Mouse (Mus musculus) myocyte (in vitro differentiated cells): Measurements from ENCODE around the gene Snrpg. TPM values are rescaled to one million over a fixed set of nuclear protein-coding genes. Genes with fewer than 3 reads are reported as not detected.

Experiments
- H3K27me3 ChIP-seq: one replicate; pipeline ENCODE4 v1.6.1; 2011; ENCODE audit not compliant: control insufficient read depth, insufficient read depth, insufficient read length
- H3K36me3 ChIP-seq: one replicate; pipeline ENCODE4 v1.6.1; 2011; ENCODE audit not compliant: control insufficient read depth, insufficient read depth
- H3K4me2 ChIP-seq: one replicate; pipeline ENCODE4 v1.6.1; 2011; ENCODE audit warnings: low read depth, control low read depth
- H3K4me3 ChIP-seq: one replicate; pipeline ENCODE4 v1.5.1; 2011; ENCODE audit warnings: mild to moderate bottlenecking, control low read depth, moderate library complexity
- H3K79me2 ChIP-seq: one replicate; pipeline ENCODE4 v1.6.1; 2011; ENCODE audit not compliant: control insufficient read depth, insufficient read depth
- H3ac ChIP-seq: one replicate; pipeline ENCODE4 v1.6.1; 2011; ENCODE audit not compliant: control insufficient read depth, insufficient read length
- CEBPB ChIP-seq: IDR thresholded peaks from 2 replicates; pipeline ENCODE4 v1.6.1; 2011; ENCODE audit warnings: mild to moderate bottlenecking, moderate library complexity; ENCODE audit not compliant: poor library complexity, insufficient read depth, severe bottlenecking
- E2F4 ChIP-seq: IDR thresholded peaks from one replicate; pipeline ENCODE4 v1.6.1; 2011; ENCODE audit warnings: mild to moderate bottlenecking, control low read depth, moderate library complexity; ENCODE audit not compliant: insufficient read depth
- MAX ChIP-seq: IDR thresholded peaks from one replicate; pipeline ENCODE4 v1.6.1; 2011; ENCODE audit warnings: low read depth, mild to moderate bottlenecking, control low read depth
- MYOD1 ChIP-seq, 3 experiments: IDR thresholded peaks; one replicate each; pipeline ENCODE4 v1.6.1; 2011; ENCODE audit warnings: control low read depth in 2 of 3, low read depth in 2 of 3, mild to moderate bottlenecking in 2 of 3, moderate library complexity in 1 of 3; ENCODE audit not compliant: insufficient read length in 2 of 3, control insufficient read depth in 1 of 3
- MYOG ChIP-seq, 3 experiments: IDR thresholded peaks; one replicate each; pipeline ENCODE4 v1.6.1; 2011; ENCODE audit warnings: control low read depth in 2 of 3, low read depth in 2 of 3, mild to moderate bottlenecking in 2 of 3; ENCODE audit not compliant: insufficient read length in 2 of 3, control insufficient read depth in 1 of 3, insufficient read depth in 1 of 3
- POLR2A ChIP-seq: IDR thresholded peaks from one replicate; pipeline ENCODE4 v1.6.1; 2011; ENCODE audit warnings: low read depth, mild to moderate bottlenecking, control low read depth, moderate library complexity; ENCODE audit not compliant: insufficient read length
- POLR2AphosphoS2 ChIP-seq: IDR thresholded peaks from one replicate; pipeline ENCODE4 v1.6.1; 2011; ENCODE audit warnings: low read depth, control low read depth; ENCODE audit not compliant: insufficient read length
- REST ChIP-seq: IDR thresholded peaks from one replicate; pipeline ENCODE4 v1.6.1; 2011; ENCODE audit warnings: mild to moderate bottlenecking, control low read depth, moderate library complexity; ENCODE audit not compliant: insufficient read depth, insufficient read length
- SRF ChIP-seq: IDR thresholded peaks from one replicate; pipeline ENCODE4 v1.6.1; 2011; ENCODE audit warnings: low read depth; ENCODE audit not compliant: control insufficient read depth, insufficient read length
- TCF12 ChIP-seq: IDR thresholded peaks from one replicate; pipeline ENCODE4 v1.6.1; 2011; ENCODE audit warnings: mild to moderate bottlenecking, control low read depth; ENCODE audit not compliant: poor library complexity, insufficient read depth, severe bottlenecking
- TCF3 ChIP-seq: IDR thresholded peaks from one replicate; pipeline ENCODE4 v1.6.1; 2011; ENCODE audit warnings: low read depth, control low read depth; ENCODE audit not compliant: insufficient read length
- USF1 ChIP-seq: IDR thresholded peaks from one replicate; pipeline ENCODE4 v1.6.1; 2011; ENCODE audit warnings: low read depth, mild to moderate bottlenecking, control low read depth, moderate library complexity
- polyA plus RNA-seq: library from polyadenylated mRNA; unstranded; fragments of >200 nt; fragmentation: generic; extraction: Trizol; gene quantifications from one replicate; pipeline ENCODE4 v1.2.1, GENCODE M21; 2012; ENCODE audit warnings: missing spikeins

Snrpg gene
- polyA plus RNA-seq, 1 experiment: 188 TPM

DNA sequence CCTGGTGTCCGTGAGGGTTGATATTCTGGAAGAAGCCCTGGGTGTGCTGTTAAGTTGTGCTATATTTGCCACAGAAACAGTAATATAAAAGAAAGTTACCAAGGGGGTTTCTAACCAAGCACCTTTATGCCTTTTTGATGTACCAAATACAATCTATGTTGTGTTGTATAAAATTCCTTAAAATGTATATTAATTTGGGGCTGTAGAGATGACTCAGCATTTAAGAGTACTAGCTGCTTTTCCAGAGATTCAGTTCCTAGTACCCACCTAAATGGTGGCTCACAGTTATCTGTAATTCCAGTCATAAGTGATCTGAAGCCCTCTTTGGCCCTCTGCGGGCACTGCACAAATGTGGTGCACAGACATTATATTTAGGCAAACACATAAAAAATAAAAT lies 4.3 kb upstream of the Snrpg start:
- Histone ChIP-seq H3K4me3 (peak overlapping the region; percentile 35), H3ac (no peak overlapping the region), H3K4me2 (peak overlapping the region; percentile 87), H3K36me3 (no peaks in the 10 kb centered on the region), H3K79me2 (peaks cover 9% of the 10 kb centered on the region), H3K27me3 (no peaks in the 10 kb centered on the region)
- TF ChIP-seq TCF12 (no peak), MAX (no peak), POLR2AphosphoS2 (no peak), CEBPB (no peak), E2F4 (no peak), SRF (no peak), MYOG (IDR thresholded peaks at IDR 0.05; ENCODE audit: control insufficient read depth in 1 of 3, insufficient read depth in 1 of 3, insufficient read length in 2 of 3, low read depth in 2 of 3) (no peak), TCF3 (no peak), USF1 (no peak), MYOD1 (IDR thresholded peaks at IDR 0.05; ENCODE audit: control insufficient read depth in 1 of 3, insufficient read length in 2 of 3, low read depth in 2 of 3) (no peak), REST (no peak), POLR2A (no peak)

GRCm38 (mm10) chr6:86368479-86368878 lies 2.6 kb upstream of the Snrpg start:
- no peaks in the 10 kb centered on the region for H3K36me3 ChIP-seq
- no peak for TF ChIP-seq MAX
- no peak for TF ChIP-seq TCF3
- TF ChIP-seq POLR2A: no peak
- no peak for TF ChIP-seq CEBPB
- no peak for TF ChIP-seq E2F4
- no peak for TF ChIP-seq MYOG (IDR thresholded peaks at IDR 0.05; ENCODE audit: control insufficient read depth in 1 of 3, insufficient read depth in 1 of 3, insufficient read length in 2 of 3, low read depth in 2 of 3)
- no peak for TF ChIP-seq SRF
- no peak for TF ChIP-seq USF1
- no peak for TF ChIP-seq REST
- no peak overlapping the region for H3ac ChIP-seq
- no peak overlapping the region for H3K4me2 ChIP-seq
- no peaks in the 10 kb centered on the region for H3K27me3 ChIP-seq
- peaks cover 25% of the 10 kb centered on the region for H3K79me2 ChIP-seq
- no peak overlapping the region for H3K4me3 ChIP-seq

GRCm38 (mm10) chr6:86370093-86370713 lies 901 bp upstream of the Snrpg start:
- H3K27me3 ChIP-seq: no peaks in the 10 kb centered on the region
- peak overlapping the region; percentile 95 for H3K4me2 ChIP-seq
- peaks cover 42% of the 10 kb centered on the region for H3K79me2 ChIP-seq
- no peak for TF ChIP-seq E2F4
- no peak for TF ChIP-seq TCF12
- no peak for TF ChIP-seq MAX
- no peak for TF ChIP-seq MYOG (IDR thresholded peaks at IDR 0.05; ENCODE audit: control insufficient read depth in 1 of 3, insufficient read depth in 1 of 3, insufficient read length in 2 of 3, low read depth in 2 of 3)
- no peak for TF ChIP-seq CEBPB
- TF ChIP-seq USF1: no peak
- TF ChIP-seq POLR2AphosphoS2: peak; percentile 49
- peak overlapping the region; percentile 3 for H3ac ChIP-seq
- peak overlapping the region; percentile 86 for H3K4me3 ChIP-seq
- no peaks in the 10 kb centered on the region for H3K36me3 ChIP-seq

DNA sequence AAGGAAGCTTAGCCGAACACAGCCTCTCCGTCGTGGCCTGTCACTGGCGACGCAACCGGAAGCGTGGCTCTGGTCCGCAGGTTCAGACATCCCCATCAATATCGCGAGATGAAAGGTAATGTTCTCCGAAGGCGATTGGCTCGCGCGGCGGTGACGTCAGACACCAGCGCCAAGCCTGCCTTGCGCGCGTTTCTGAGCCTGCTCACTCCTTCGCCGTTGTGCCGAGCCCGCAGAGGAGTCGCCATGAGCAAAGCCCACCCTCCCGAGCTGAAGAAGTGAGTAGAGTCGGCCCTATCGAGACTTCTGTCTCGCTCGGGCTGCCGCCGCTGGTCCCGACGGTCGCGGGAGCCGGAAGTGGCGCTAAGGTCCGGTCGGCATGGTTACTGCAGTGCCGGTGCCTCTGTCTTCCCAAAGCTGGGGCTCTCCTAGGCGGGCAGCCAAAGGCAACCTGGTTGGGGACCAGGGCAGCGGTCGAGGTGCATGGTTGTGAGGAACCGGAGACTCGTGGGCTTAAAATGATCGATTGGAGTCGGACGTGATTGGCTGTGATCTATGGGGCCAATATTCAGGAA lies 322 bp downstream of the Snrpg start:
- Histone ChIP-seq H3K4me3 (peak overlapping the region; percentile 86), H3K79me2 (peaks cover 40% of the 10 kb centered on the region), H3K36me3 (no peaks in the 10 kb centered on the region), H3K27me3 (no peaks in the 10 kb centered on the region), H3ac (peak overlapping the region; percentile 3), H3K4me2 (peak overlapping the region; percentile 95)
- no peak for TF ChIP-seq TCF12
- TF ChIP-seq REST: no peak
- no peak for TF ChIP-seq CEBPB
- no peak for TF ChIP-seq MYOG (IDR thresholded peaks at IDR 0.05; ENCODE audit: control insufficient read depth in 1 of 3, insufficient read depth in 1 of 3, insufficient read length in 2 of 3, low read depth in 2 of 3)
- no peak for TF ChIP-seq MYOD1 (IDR thresholded peaks at IDR 0.05; ENCODE audit: control insufficient read depth in 1 of 3, insufficient read length in 2 of 3, low read depth in 2 of 3)
- no peak for TF ChIP-seq USF1
- TF ChIP-seq MAX: no peak
- TF ChIP-seq POLR2AphosphoS2: peak; percentile 95
- TF ChIP-seq SRF: peak; percentile 40
- TF ChIP-seq POLR2A: peak; percentile 93
- TF ChIP-seq E2F4: peak; percentile 61
- TF ChIP-seq TCF3: no peak
